Mouse (Mus musculus) heart, postnatal 0 days (tissue): ENCODE results near the gene Emilin2. TPM values are rescaled to one million over a fixed set of nuclear protein-coding genes. Genes with fewer than 3 reads are reported as not detected.

Experiments
- ATAC-seq: fragments of 200-750 bp; cut with Nextera tagmentation; 2 replicates; pipeline ENCODE4 v1.8.0; 2017; ENCODE audit warnings: low read depth, moderate number of reproducible peaks, moderate library complexity; ENCODE audit not compliant: insufficient read depth
- DNase-seq: peaks from one replicate; pipeline ENCODE4 v3.0.0-alpha.2; 2016; ENCODE audit warnings: low spot score
- H3K27ac ChIP-seq: fragments of 300-500 bp; sonication (generic); 2 replicates; pipeline ENCODE4 v1.5.1; 2014; ENCODE audit warnings: low read depth, mild to moderate bottlenecking
- H3K27me3 ChIP-seq: fragments of 300-500 bp; sonication (generic); 2 replicates; pipeline ENCODE4 v1.6.1; 2014; ENCODE audit warnings: low read length, mixed read lengths; ENCODE audit not compliant: control insufficient read depth, insufficient read depth
- H3K36me3 ChIP-seq: fragments of 300-500 bp; sonication (generic); replicated peaks from 2 replicates; pipeline ENCODE4 v1.6.1; 2014; ENCODE audit warnings: low read length, mixed read lengths; ENCODE audit not compliant: control insufficient read depth, insufficient read depth
- H3K4me1 ChIP-seq: fragments of 300-500 bp; sonication (generic); 2 replicates; pipeline ENCODE4 v1.6.1; 2014; ENCODE audit warnings: antibody characterized with exemption; ENCODE audit not compliant: control insufficient read depth, insufficient read depth
- H3K4me2 ChIP-seq: fragments of 300-500 bp; sonication (generic); 2 replicates; pipeline ENCODE4 v1.6.1; 2014; ENCODE audit warnings: low read depth, mild to moderate bottlenecking, low read length, moderate library complexity
- H3K4me3 ChIP-seq: fragments of 300-500 bp; sonication (generic); 2 replicates; pipeline ENCODE4 v1.5.1; 2014; ENCODE audit warnings: low read depth, low read length
- H3K9ac ChIP-seq: fragments of 300-500 bp; sonication (generic); replicated peaks from 2 replicates; pipeline ENCODE4 v1.6.1; 2014; ENCODE audit warnings: low read depth, low read length, mixed read lengths
- H3K9me3 ChIP-seq: fragments of 300-500 bp; sonication (generic); replicated peaks from 2 replicates; pipeline ENCODE4 v1.6.1; 2016; ENCODE audit warnings: low read length; ENCODE audit not compliant: control insufficient read depth
- CTCF ChIP-seq: IDR thresholded peaks from 2 replicates; pipeline ENCODE4 v1.5.1; 2016; ENCODE audit warnings: antibody characterized with exemption, control low read depth, low read depth
- EP300 ChIP-seq: IDR thresholded peaks from 2 replicates; pipeline ENCODE4 v1.6.1; 2016; ENCODE audit warnings: antibody characterized with exemption, low read depth
- WGBS: fragments of 180-500 bp; shearing (Covaris S2); extraction: QIAGEN DNeasy Blood & Tissue Kit; methylation state at CpG from one replicate; pipeline ENCODE4 v1.1.7; 2014; 5-methylcytosine and 5-hydroxymethylcytosine counted together
- polyA plus RNA-seq: library from polyadenylated mRNA; unstranded; fragments of >200 nt; fragmentation: Nextera tagmentation; extraction: Ambion mirVana; gene quantifications from 2 replicates; pipeline ENCODE4 v1.2.1, GENCODE M21; 2015
- total RNA-seq: library from RNA; depleted of rRNA; stranded (reverse); fragments of >200 nt; gene quantifications from 2 replicates; pipeline ENCODE4 v1.2.3, GENCODE M21; 2014; ENCODE audit warnings: low replicate concordance

The Emilin2 gene
- total and polyA plus RNA-seq, 2 experiments from 2014 or later = 65.3 to 86.4 TPM

GRCm38 (mm10) chr17:71217111-71217685 is 94.6 kb downstream of the Emilin2 start:
- Histone ChIP-seq H3K9me3 (no peaks in the 10 kb centered on the region; the same call in 1 of the 2 replicates), H3K36me3 (peaks cover 5% of the 10 kb centered on the region), H3K4me1 (peaks cover 24% of the 10 kb centered on the region; the same call in 1 of the 2 replicates), H3K4me3 (no peak overlapping the region), H3K27ac (no peak overlapping the region), H3K4me2 (no peak overlapping the region), H3K27me3 (no peaks in the 10 kb centered on the region), H3K9ac (no peak overlapping the region)
- 83% methylated on average over 5 of the region's 5 CpGs for WGBS
- TF ChIP-seq EP300 (no peak), CTCF (no peak)
- no peak for DNase-seq
- no peak for ATAC-seq

DNA sequence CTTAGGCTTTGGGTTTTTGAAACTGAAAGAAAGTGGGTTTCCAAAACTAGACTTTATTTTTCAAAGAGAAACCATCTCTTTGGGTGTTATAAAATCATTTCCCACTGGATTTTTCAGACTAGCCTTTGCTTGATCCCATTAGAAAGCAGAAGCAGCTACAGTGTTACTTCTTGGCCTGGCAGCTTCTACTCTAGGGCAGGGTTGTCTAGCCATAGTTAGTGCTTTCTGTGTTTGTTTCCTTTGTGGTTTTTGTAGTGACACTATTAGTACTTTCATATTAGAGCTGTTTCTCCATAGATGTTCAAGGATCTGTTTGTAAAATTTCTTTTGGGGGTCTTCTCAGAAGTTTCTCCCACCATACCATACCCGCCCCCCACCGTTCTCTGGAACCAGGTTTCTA is 95.5 kb downstream of the Emilin2 start:
- Histone ChIP-seq H3K4me1 (peaks cover 20% of the 10 kb centered on the region; the same call in 1 of the 2 replicates), H3K27me3 (no peaks in the 10 kb centered on the region), H3K36me3 (peaks cover 5% of the 10 kb centered on the region), H3K4me2 (no peak overlapping the region), H3K4me3 (no peak overlapping the region), H3K27ac (no peak overlapping the region), H3K9me3 (no peaks in the 10 kb centered on the region; the same call in 1 of the 2 replicates), H3K9ac (no peak overlapping the region)
- 89% methylated on average over 2 of the region's 2 CpGs for WGBS
- ATAC-seq = no peak
- no peak for TF ChIP-seq EP300
- TF ChIP-seq CTCF = no peak
- DNase-seq = no peak

GRCm38 (mm10) chr17:71215241-71215839 is 96.4 kb downstream of the Emilin2 start:
- Histone ChIP-seq H3K36me3 (peaks cover 5% of the 10 kb centered on the region), H3K27ac (no peak overlapping the region), H3K4me3 (no peak overlapping the region), H3K4me2 (no peak overlapping the region), H3K9ac (no peak overlapping the region), H3K27me3 (no peaks in the 10 kb centered on the region), H3K9me3 (no peaks in the 10 kb centered on the region; the same call in 1 of the 2 replicates), H3K4me1 (peaks cover 16% of the 10 kb centered on the region; the same call in 1 of the 2 replicates)
- ATAC-seq (no peak), DNase-seq (no peak)
- TF ChIP-seq EP300 (no peak), CTCF (no peak)
- WGBS = 38% methylated on average over 2 of the region's 2 CpGs

DNA sequence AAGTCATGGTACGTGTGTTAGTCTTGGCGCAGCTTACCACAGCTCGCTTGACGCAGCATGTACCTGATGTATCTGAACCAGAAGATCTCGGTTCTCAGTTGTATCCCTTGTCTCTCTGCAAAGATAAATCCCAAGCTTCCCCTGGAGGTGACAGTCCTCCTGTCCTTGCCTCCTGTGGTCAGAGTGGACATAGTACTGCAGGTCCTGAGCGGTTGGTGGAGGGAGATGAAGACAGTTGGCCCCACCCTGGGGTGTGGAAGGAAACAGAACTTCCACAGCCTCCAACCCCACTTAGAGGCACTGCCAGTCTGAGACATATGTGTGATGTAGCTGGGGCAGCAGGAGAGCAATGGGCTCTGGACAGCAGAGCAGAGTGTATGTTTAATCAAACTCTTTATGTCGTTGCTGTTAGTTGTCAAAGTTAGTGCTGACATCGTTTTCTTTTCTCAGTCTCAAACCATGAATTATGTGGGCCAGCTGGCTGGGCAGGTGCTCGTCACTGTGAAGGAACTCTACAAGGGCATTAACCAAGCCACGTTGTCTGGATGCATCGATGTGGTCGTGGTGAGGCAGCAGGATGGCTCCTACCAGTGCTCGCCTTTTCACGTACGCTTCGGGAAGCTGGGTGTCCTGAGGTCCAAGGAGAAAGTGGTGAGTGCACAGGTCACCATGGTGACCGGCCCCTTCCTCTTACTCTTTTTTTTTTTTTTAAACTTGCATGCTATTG is 97.1 kb downstream of the Emilin2 start:
- H3K4me2 ChIP-seq = no peak overlapping the region
- no peak for TF ChIP-seq EP300
- TF ChIP-seq CTCF = no peak
- H3K9me3 ChIP-seq = no peaks in the 10 kb centered on the region; the same call in 1 of the 2 replicates
- 71% methylated on average over 17 of the region's 17 CpGs for WGBS
- H3K36me3 ChIP-seq = peaks cover 5% of the 10 kb centered on the region
- no peak overlapping the region for H3K9ac ChIP-seq
- no peak overlapping the region for H3K4me3 ChIP-seq
- DNase-seq = no peak
- H3K27ac ChIP-seq = no peak overlapping the region
- peaks cover 16% of the 10 kb centered on the region; the same call in 1 of the 2 replicates for H3K4me1 ChIP-seq
- no peak for ATAC-seq
- no peaks in the 10 kb centered on the region for H3K27me3 ChIP-seq

DNA sequence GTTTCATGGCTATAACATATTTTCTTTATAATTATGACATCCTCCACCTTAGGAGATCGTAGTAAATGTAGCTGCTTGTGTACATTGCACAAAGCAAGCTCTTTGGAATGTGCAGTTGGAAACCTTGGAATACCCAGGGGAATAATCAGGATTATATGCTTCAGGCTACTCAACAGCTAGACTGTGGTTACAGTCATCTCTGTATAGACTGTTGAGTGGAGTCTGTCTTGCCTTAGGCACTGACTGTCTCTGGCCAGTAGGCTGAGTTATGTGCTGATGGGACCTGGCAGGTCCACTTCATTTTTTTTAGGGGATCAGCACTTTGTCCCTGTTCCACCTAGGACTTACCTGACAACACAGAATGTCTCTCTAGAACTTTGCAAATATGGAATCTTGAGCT is 98.1 kb downstream of the Emilin2 start:
- H3K27ac ChIP-seq = no peak overlapping the region
- peaks cover under 1% of the 10 kb centered on the region; the same call in 1 of the 2 replicates for H3K9me3 ChIP-seq
- DNase-seq (no peak), ATAC-seq (no peak)
- H3K36me3 ChIP-seq = peaks cover 5% of the 10 kb centered on the region
- no peak overlapping the region for H3K4me3 ChIP-seq
- H3K9ac ChIP-seq = no peak overlapping the region
- H3K4me1 ChIP-seq = peaks cover 9% of the 10 kb centered on the region; the same call in 1 of the 2 replicates
- H3K4me2 ChIP-seq = no peak overlapping the region
- TF ChIP-seq CTCF = no peak
- WGBS = 81% methylated on average over 1 of the region's 1 CpGs
- no peaks in the 10 kb centered on the region for H3K27me3 ChIP-seq
